Mouse (Mus musculus) kidney, adult 2 months (tissue): Measurements from ENCODE around the gene Cbarp.

ENCODE experiments used
- CTCF ChIP-seq: fragments of 200-500 bp; conservative IDR thresholded peaks from 2 replicates; pipeline ENCODE4 v1.5.1; 2011; ENCODE audit warnings: low read depth, mild to moderate bottlenecking, control low read depth, low read length, moderate library complexity, mixed read lengths; ENCODE audit not compliant: insufficient read depth, insufficient read length
- POLR2A ChIP-seq: fragments of 200-500 bp; IDR thresholded peaks from one replicate; pipeline ENCODE4 v1.6.1; 2011; ENCODE audit warnings: low read depth, low read length, control low read depth

DNA sequence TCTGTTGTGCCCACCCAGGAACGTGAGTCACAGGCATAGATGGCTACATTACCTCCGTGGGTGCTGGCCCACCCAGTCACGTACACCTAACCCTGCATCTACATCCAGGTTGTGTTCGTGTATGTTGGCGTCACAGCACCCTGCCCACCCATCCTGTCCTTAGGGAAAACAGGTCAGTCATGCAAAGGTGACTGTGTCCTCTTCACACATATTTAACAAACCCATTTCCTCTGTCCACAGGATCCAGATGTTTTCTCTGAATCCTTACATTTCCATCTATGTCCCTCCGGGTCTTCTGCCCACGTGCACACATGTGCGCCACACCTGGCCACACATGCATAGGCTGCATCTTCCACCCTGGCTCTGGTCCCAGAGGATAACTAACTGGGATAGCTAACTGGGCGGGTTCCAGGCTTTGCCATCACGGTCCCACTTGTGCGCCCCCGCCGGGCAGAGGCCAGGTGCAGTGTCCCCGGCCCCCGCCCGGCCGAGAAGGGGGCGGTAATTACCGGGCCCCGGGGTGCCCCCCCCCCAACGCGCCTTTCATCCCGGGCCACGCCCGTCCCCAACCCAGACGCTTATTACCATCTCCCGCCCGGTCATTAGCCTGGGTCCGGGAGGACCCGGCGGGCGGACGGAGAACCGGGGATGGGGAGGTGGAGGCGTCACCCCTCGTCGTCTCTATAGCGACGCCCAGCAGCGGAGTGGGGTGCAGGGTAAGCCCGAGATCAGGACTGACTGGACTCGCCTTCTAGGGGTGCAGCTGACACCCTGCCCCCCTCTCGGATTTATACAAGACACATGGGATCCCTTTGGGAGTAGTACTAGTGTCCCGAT, 23.7 kb upstream of the Cbarp start:
- no peak for TF ChIP-seq POLR2A
- TF ChIP-seq CTCF, result no peak
